Mouse (Mus musculus): ENCODE measurements around the gene Pcbd2.

DNA sequence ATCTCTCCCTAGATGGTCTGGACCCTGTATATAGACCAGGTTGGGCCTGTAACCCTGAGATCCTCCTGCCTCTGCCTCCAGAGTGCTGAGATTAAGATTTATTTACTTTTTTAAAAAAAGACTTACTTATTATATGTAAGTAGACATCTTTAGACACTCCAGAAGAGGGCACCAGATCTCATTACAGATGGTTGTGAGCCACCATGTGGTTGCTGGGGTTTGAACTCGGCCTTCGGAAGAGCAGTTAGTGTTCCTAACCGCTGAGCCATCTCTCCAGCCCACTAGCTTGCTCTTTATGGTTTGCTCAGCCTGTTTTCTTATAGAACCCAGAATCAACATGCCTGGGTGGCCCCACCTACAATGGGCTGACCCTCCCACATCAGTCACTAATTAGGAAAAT is 14.3 kb upstream of the Pcbd2 start:
- no peak for TF ChIP-seq CTCF (IDR thresholded peaks at IDR 0.05; ENCODE audit: borderline replicate concordance, extremely low read depth, insufficient read depth, insufficient read length)
- TF ChIP-seq POLR2A (IDR thresholded peaks at IDR 0.05; ENCODE audit: borderline replicate concordance, extremely low read depth, insufficient read depth, insufficient read length, poor library complexity, severe bottlenecking), result no peak

All from brain, embryonic 14.5 days (tissue).